Mouse (Mus musculus): Measurements from ENCODE around the gene Nip7.
A peak's percentile ranks its signal among the peaks of the same experiment; 100 is the strongest.
"Not testable (repeated sequence)": the region's sequence is repeated elsewhere in the genome, so short reads cannot be mapped to it uniquely, and the experiment has no call there.

The Nip7 gene

GRCm38 (mm10) chr8:107031577-107032090 is 25.0 kb upstream of the Nip7 start:
- H3K4me3 ChIP-seq (replicated peaks; ENCODE audit: low read length): peak overlapping the region; percentile 94
- TF ChIP-seq POU5F1 (IDR thresholded peaks at IDR 0.05; ENCODE audit: borderline replicate concordance, low read length) (no peak), CTCF (conservative IDR thresholded peaks at IDR 0.05; ENCODE audit: low read length) (no peak), NANOG (IDR thresholded peaks at IDR 0.05; ENCODE audit: borderline replicate concordance, low read length) (no peak)
- no peaks in the 10 kb centered on the region for H3K27me3 ChIP-seq (ENCODE audit: insufficient read depth, low read length)
- H3K4me1 ChIP-seq (replicated peaks; ENCODE audit: low read depth, low read length): peaks cover 28% of the 10 kb centered on the region
- peaks cover 5% of the 10 kb centered on the region for H3K36me3 ChIP-seq (ENCODE audit: insufficient read depth, low read length)
- peaks cover 11% of the 10 kb centered on the region for H3K9me3 ChIP-seq (ENCODE audit: low read length)

- H3K27me3 ChIP-seq (ENCODE audit: insufficient read depth, low read length); H3K4me3 ChIP-seq (replicated peaks; ENCODE audit: low read length); H3K36me3 ChIP-seq (ENCODE audit: insufficient read depth, low read length): not testable (repeated sequence)
- Histone ChIP-seq H3K4me1 (replicated peaks; ENCODE audit: low read depth, low read length) (peaks cover 32% of the 10 kb centered on the region), H3K9me3 (ENCODE audit: low read length) (peaks cover 11% of the 10 kb centered on the region)
Measured at GRCm38 (mm10) chr8:107033609-107034008, 23.1 kb upstream of the Nip7 start.

- Histone ChIP-seq H3K4me3 (replicated peaks; ENCODE audit: low read length) (no peak overlapping the region), H3K4me1 (replicated peaks; ENCODE audit: low read depth, low read length) (peaks cover 40% of the 10 kb centered on the region), H3K36me3 (ENCODE audit: insufficient read depth, low read length) (peaks cover 27% of the 10 kb centered on the region), H3K27me3 (ENCODE audit: insufficient read depth, low read length) (no peaks in the 10 kb centered on the region), H3K9me3 (ENCODE audit: low read length) (no peaks in the 10 kb centered on the region)
- TF ChIP-seq POU5F1 (IDR thresholded peaks at IDR 0.05; ENCODE audit: borderline replicate concordance, low read length) (no peak), NANOG (IDR thresholded peaks at IDR 0.05; ENCODE audit: borderline replicate concordance, low read length) (no peak), CTCF (conservative IDR thresholded peaks at IDR 0.05; ENCODE audit: low read length) (no peak)
Measured at GRCm38 (mm10) chr8:107035641-107036040, 21.0 kb upstream of the Nip7 start.

- Histone ChIP-seq H3K9me3 (ENCODE audit: low read length) (no peaks in the 10 kb centered on the region), H3K36me3 (ENCODE audit: insufficient read depth, low read length) (peaks cover 37% of the 10 kb centered on the region), H3K4me1 (replicated peaks; ENCODE audit: low read depth, low read length) (peaks cover 50% of the 10 kb centered on the region), H3K4me3 (replicated peaks; ENCODE audit: low read length) (no peak overlapping the region), H3K27me3 (ENCODE audit: insufficient read depth, low read length) (no peaks in the 10 kb centered on the region)
- TF ChIP-seq POU5F1 (IDR thresholded peaks at IDR 0.05; ENCODE audit: borderline replicate concordance, low read length) (no peak), NANOG (IDR thresholded peaks at IDR 0.05; ENCODE audit: borderline replicate concordance, low read length) (no peak), CTCF (conservative IDR thresholded peaks at IDR 0.05; ENCODE audit: low read length) (no peak)
Measured at GRCm38 (mm10) chr8:107036626-107037025, 20.1 kb upstream of the Nip7 start.

GRCm38 (mm10) chr8:107040632-107041031 is 16.0 kb upstream of the Nip7 start:
- Histone ChIP-seq H3K36me3 (ENCODE audit: insufficient read depth, low read length) (peaks cover 77% of the 10 kb centered on the region), H3K4me3 (replicated peaks; ENCODE audit: low read length) (no peak overlapping the region), H3K27me3 (ENCODE audit: insufficient read depth, low read length) (no peaks in the 10 kb centered on the region), H3K4me1 (replicated peaks; ENCODE audit: low read depth, low read length) (peaks cover 49% of the 10 kb centered on the region), H3K9me3 (ENCODE audit: low read length) (no peaks in the 10 kb centered on the region)
- no peak for TF ChIP-seq CTCF (conservative IDR thresholded peaks at IDR 0.05; ENCODE audit: low read length)
- TF ChIP-seq NANOG (IDR thresholded peaks at IDR 0.05; ENCODE audit: borderline replicate concordance, low read length): no peak
- TF ChIP-seq POU5F1 (IDR thresholded peaks at IDR 0.05; ENCODE audit: borderline replicate concordance, low read length): no peak

- no peak overlapping the region for H3K4me3 ChIP-seq (replicated peaks; ENCODE audit: low read length)
- H3K4me1 ChIP-seq (replicated peaks; ENCODE audit: low read depth, low read length): peaks cover 69% of the 10 kb centered on the region
- H3K36me3 ChIP-seq (ENCODE audit: insufficient read depth, low read length): peaks cover 85% of the 10 kb centered on the region
- no peaks in the 10 kb centered on the region for H3K9me3 ChIP-seq (ENCODE audit: low read length)
- TF ChIP-seq CTCF (conservative IDR thresholded peaks at IDR 0.05; ENCODE audit: low read length) (no peak), POU5F1 (IDR thresholded peaks at IDR 0.05; ENCODE audit: borderline replicate concordance, low read length) (no peak), NANOG (IDR thresholded peaks at IDR 0.05; ENCODE audit: borderline replicate concordance, low read length) (no peak)
- H3K27me3 ChIP-seq (ENCODE audit: insufficient read depth, low read length): no peaks in the 10 kb centered on the region
Measured at GRCm38 (mm10) chr8:107045478-107045877, 11.2 kb upstream of the Nip7 start.

- Histone ChIP-seq H3K9me3 (ENCODE audit: low read length) (no peaks in the 10 kb centered on the region), H3K27me3 (ENCODE audit: insufficient read depth, low read length) (no peaks in the 10 kb centered on the region), H3K4me1 (replicated peaks; ENCODE audit: low read depth, low read length) (peaks cover 59% of the 10 kb centered on the region), H3K4me3 (replicated peaks; ENCODE audit: low read length) (peak overlapping the region; percentile 93), H3K36me3 (ENCODE audit: insufficient read depth, low read length) (peaks cover 85% of the 10 kb centered on the region)
- TF ChIP-seq POU5F1 (IDR thresholded peaks at IDR 0.05; ENCODE audit: borderline replicate concordance, low read length) (no peak), NANOG (IDR thresholded peaks at IDR 0.05; ENCODE audit: borderline replicate concordance, low read length) (no peak), CTCF (conservative IDR thresholded peaks at IDR 0.05; ENCODE audit: low read length) (no peak)
Measured at GRCm38 (mm10) chr8:107046976-107047375, 9.7 kb upstream of the Nip7 start.

GRCm38 (mm10) chr8:107048061-107048941 is 8.4 kb upstream of the Nip7 start, which contains the start of gene Pdf:
TSS of gene Pdf (minus strand) at chr8:107048614.
- Histone ChIP-seq H3K9me3 (ENCODE audit: low read length) (no peaks in the 10 kb centered on the region), H3K27me3 (ENCODE audit: insufficient read depth, low read length) (no peaks in the 10 kb centered on the region), H3K4me1 (replicated peaks; ENCODE audit: low read depth, low read length) (peaks cover 59% of the 10 kb centered on the region), H3K4me3 (replicated peaks; ENCODE audit: low read length) (peak within 1 kb of the TSS; percentile 93), H3K36me3 (ENCODE audit: insufficient read depth, low read length) (peaks cover 85% of the 10 kb centered on the region)
- TF ChIP-seq CTCF (conservative IDR thresholded peaks at IDR 0.05; ENCODE audit: low read length): no peak
- TF ChIP-seq NANOG (IDR thresholded peaks at IDR 0.05; ENCODE audit: borderline replicate concordance, low read length): no peak
- TF ChIP-seq POU5F1 (IDR thresholded peaks at IDR 0.05; ENCODE audit: borderline replicate concordance, low read length): no peak

All from E14TG2a.4 (cell line).